ENCODE assay signal across 8 mouse cellular contexts in the genomic region with DNA sequence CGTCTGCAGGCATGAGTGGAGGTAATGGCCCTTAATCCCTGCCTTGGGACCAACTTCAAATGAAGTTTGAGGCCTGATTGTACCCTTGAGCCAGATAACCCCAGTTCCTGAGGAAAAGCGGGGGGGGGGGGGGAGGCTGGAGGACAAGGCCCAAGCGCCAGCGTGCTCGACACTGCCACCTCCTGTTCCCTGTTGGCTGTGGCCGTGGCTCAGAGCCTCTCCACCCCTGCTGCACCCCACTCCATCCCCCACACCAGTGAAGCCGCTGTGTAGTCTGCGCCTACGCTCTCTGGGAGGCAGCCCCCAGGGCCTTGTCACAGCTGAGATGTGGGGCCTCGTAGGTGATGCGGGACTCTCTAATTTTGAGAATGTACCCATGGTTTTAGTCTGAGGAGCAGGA. TPM values are rescaled to one million over a fixed set of nuclear protein-coding genes. Genes with fewer than 3 reads are reported as not detected.
DNase-seq lines count a peak whose midpoint lies in the region; ATAC-seq and TF ChIP-seq lines count a peak whose summit lies in the region.

No protein-coding gene starts in this region.

- H3K9ac ChIP-seq in heart, adult 2 months (ENCODE audit: low read depth, low read length): no peak overlapping the region
- H3K9ac ChIP-seq in limb, embryonic 14.5 days (ENCODE audit: low read depth, low read length, severe bottlenecking): no peak overlapping the region
- no peak overlapping the region for H3K9ac ChIP-seq in midbrain, embryonic 16.5 days (ENCODE audit: low read depth, low read length)

- no peak for TF ChIP-seq POLR2A in heart, adult 2 months (IDR thresholded peaks at IDR 0.05; ENCODE audit: insufficient read depth, low read depth, low read length)
- no peak for TF ChIP-seq POLR2A in limb, embryonic 14.5 days (IDR thresholded peaks at IDR 0.05; ENCODE audit: borderline replicate concordance, extremely low read depth, insufficient read depth, insufficient read length)

- H3K27ac ChIP-seq in embryonic facial prominence, embryonic 10.5 days (replicated peaks): peak overlapping the region; percentile 3; the same call in 1 of the 2 replicates
- H3K27ac ChIP-seq in heart, adult 2 months: no peak overlapping the region
- no peak overlapping the region for H3K27ac ChIP-seq in limb, embryonic 14.5 days (replicated peaks; ENCODE audit: low read depth, low read length)
- H3K27ac ChIP-seq in midbrain, embryonic 16.5 days (ENCODE audit: low read length): no peak overlapping the region

- 13% methylated on average over 11 of the region's 11 CpGs for WGBS in embryonic facial prominence, embryonic 10.5 days
- WGBS in heart, adult 2 months: 10% methylated on average over 11 of the region's 11 CpGs
- 10% methylated on average over 8 of the region's 11 CpGs for WGBS in limb, embryonic 14.5 days
- 7% methylated on average over 10 of the region's 11 CpGs for WGBS in midbrain, embryonic 16.5 days

- TF ChIP-seq CTCF in heart, adult 2 months (IDR thresholded peaks at IDR 0.05): peak; percentile 74

- no peaks in the 10 kb centered on the region for H3K79me2 ChIP-seq in heart, adult 2 months (replicated peaks; ENCODE audit: control insufficient read depth, insufficient read depth, low read length)

- no peaks in the 10 kb centered on the region for H3K9me3 ChIP-seq in embryonic facial prominence, embryonic 10.5 days
- H3K9me3 ChIP-seq in limb, embryonic 14.5 days (ENCODE audit: control insufficient read depth, low read length): no peaks in the 10 kb centered on the region
- no peaks in the 10 kb centered on the region for H3K9me3 ChIP-seq in midbrain, embryonic 16.5 days (replicated peaks; ENCODE audit: control insufficient read depth, low read length, poor library complexity, severe bottlenecking)

- peaks cover 43% of the 10 kb centered on the region for H3K36me3 ChIP-seq in embryonic facial prominence, embryonic 10.5 days (replicated peaks)
- H3K36me3 ChIP-seq in heart, adult 2 months (ENCODE audit: control insufficient read depth, insufficient read depth, low read length): no peaks in the 10 kb centered on the region
- peaks cover 34% of the 10 kb centered on the region for H3K36me3 ChIP-seq in limb, embryonic 14.5 days (ENCODE audit: control insufficient read depth, insufficient read depth, low read length)
- H3K36me3 ChIP-seq in midbrain, embryonic 16.5 days (ENCODE audit: control insufficient read depth, insufficient read depth, low read length): peaks cover 12% of the 10 kb centered on the region; the same call in 1 of the 2 replicates

- intact Hi-C loops in heart, adult 2 months (cut with DNase I): loop anchor here (2.0 kb wide), 2 partner anchors 298 to 308 kb away; no protein-coding TSS in a partner anchor

- no peak overlapping the region for H3K4me2 ChIP-seq in limb, embryonic 14.5 days (replicated peaks; ENCODE audit: low read depth, low read length, severe bottlenecking)
- peak overlapping the region; percentile 19; the same call in 1 of the 2 replicates for H3K4me2 ChIP-seq in midbrain, embryonic 16.5 days (ENCODE audit: low read length)

- H3K4me3 ChIP-seq in embryonic facial prominence, embryonic 10.5 days: no peak overlapping the region
- no peak overlapping the region for H3K4me3 ChIP-seq in heart, adult 2 months
- H3K4me3 ChIP-seq in limb, embryonic 14.5 days (replicated peaks; ENCODE audit: low read length): no peak overlapping the region; the same call in 1 of the 2 replicates
- H3K4me3 ChIP-seq in midbrain, embryonic 16.5 days (ENCODE audit: low read depth, low read length): no peak overlapping the region

- DNase-seq in layer of hippocampus, adult 11-12 months (ENCODE audit: low spot score): peak; percentile 74
- no peak for DNase-seq in layer of hippocampus, adult 9-10 months (ENCODE audit: low spot score)
- DNase-seq in embryonic facial prominence, embryonic 10.5 days (ENCODE audit: low spot score): peak; percentile 72
- peak; percentile 70 to 82 for DNase-seq in heart, adult 2 months
- peak; percentile 52 for DNase-seq in kidney, adult 11 months
- peak; percentile 76 for DNase-seq in limb, embryonic 14.5 days (ENCODE audit: low spot score)
- peak; percentile 30 to 76 for DNase-seq in spleen, postnatal 10 days (ENCODE audit: low spot score in 2 of 2)

- H3K27me3 ChIP-seq in embryonic facial prominence, embryonic 10.5 days (replicated peaks; ENCODE audit: low read depth, poor library complexity, severe bottlenecking): no peaks in the 10 kb centered on the region
- no peaks in the 10 kb centered on the region for H3K27me3 ChIP-seq in heart, adult 2 months (ENCODE audit: control insufficient read depth, insufficient read depth, low read length)
- no peaks in the 10 kb centered on the region for H3K27me3 ChIP-seq in limb, embryonic 14.5 days (ENCODE audit: control insufficient read depth, insufficient read depth, low read length)
- no peaks in the 10 kb centered on the region for H3K27me3 ChIP-seq in midbrain, embryonic 16.5 days (ENCODE audit: control insufficient read depth, insufficient read depth, low read depth, low read length)

- TF ChIP-seq EP300 in heart, adult 2 months (IDR thresholded peaks at IDR 0.05; ENCODE audit: insufficient read depth, low read depth, low read length): 0 out of 2 replicates have a peak, but pooled peaks have one; percentile 10

- peaks cover 13% of the 10 kb centered on the region for H3K4me1 ChIP-seq in embryonic facial prominence, embryonic 10.5 days
- H3K4me1 ChIP-seq in heart, adult 2 months (ENCODE audit: control insufficient read depth, insufficient read depth, low read length): peaks cover 1% of the 10 kb centered on the region
- H3K4me1 ChIP-seq in limb, embryonic 14.5 days (ENCODE audit: control insufficient read depth, insufficient read depth, low read length): peaks cover 5% of the 10 kb centered on the region; the same call in 1 of the 2 replicates
- peaks cover 9% of the 10 kb centered on the region for H3K4me1 ChIP-seq in midbrain, embryonic 16.5 days (ENCODE audit: control insufficient read depth, insufficient read depth, low read length)

- ATAC-seq in limb, embryonic 14.5 days (ENCODE audit: low FRiP score, low read depth): peak; percentile 68; the same call in 1 of the 2 replicates
- peak; percentile 63; the same call in 1 of the 2 replicates for ATAC-seq in midbrain, embryonic 16.5 days

RNA-seq across cellular contexts. Expression of gene Rrp7a, which starts 9.7 kb away (rescaled TPM):
- polyA plus RNA-seq in embryonic facial prominence, embryonic 10.5 days (2016; fragmentation: Nextera tagmentation; extraction: Ambion mirVana): 87.2 and 90.4 TPM in 2 replicates
- 10 to 100 TPM; 39.9 to 40.9 TPM for total RNA-seq in heart, adult 2 months (2021)
- polyA plus RNA-seq in heart, adult 2 months (2012; rRNA removed): 60.0 and 62.0 TPM in 2 replicates
- 82.1 and 92.1 TPM in 2 replicates for polyA plus RNA-seq in limb, embryonic 14.5 days (2012; rRNA removed)
- 60.9 and 61.7 TPM in 2 replicates for polyA plus RNA-seq in limb, embryonic 14.5 days (2014; fragmentation: Nextera tagmentation; extraction: Ambion mirVana)
- polyA plus RNA-seq in midbrain, embryonic 16.5 days (2015; fragmentation: Nextera tagmentation; extraction: Ambion mirVana): 90.6 and 93.0 TPM in 2 replicates

RNA-seq across cellular contexts. Expression of gene Serhl, which starts 23.6 kb away (rescaled TPM):
- polyA plus RNA-seq in embryonic facial prominence, embryonic 10.5 days (2016; fragmentation: Nextera tagmentation; extraction: Ambion mirVana): 49.0 and 50.5 TPM in 2 replicates
- 10 to 100 TPM; 36.8 to 41.0 TPM for total RNA-seq in heart, adult 2 months (2021)
- polyA plus RNA-seq in heart, adult 2 months (2012; rRNA removed): 82.7 and 90.2 TPM in 2 replicates
- polyA plus RNA-seq in limb, embryonic 14.5 days (2012; rRNA removed): 62.7 and 78.5 TPM in 2 replicates
- 68.2 and 75.0 TPM in 2 replicates for polyA plus RNA-seq in limb, embryonic 14.5 days (2014; fragmentation: Nextera tagmentation; extraction: Ambion mirVana)
- 29.6 and 29.7 TPM in 2 replicates for polyA plus RNA-seq in midbrain, embryonic 16.5 days (2015; fragmentation: Nextera tagmentation; extraction: Ambion mirVana)

RNA-seq across cellular contexts. Expression of gene Poldip3, which starts 36.3 kb away (rescaled TPM):
- 181 and 182 TPM in 2 replicates for polyA plus RNA-seq in embryonic facial prominence, embryonic 10.5 days (2016; fragmentation: Nextera tagmentation; extraction: Ambion mirVana)
- total RNA-seq in heart, adult 2 months (2021): 10 to 100 TPM; 23.6 to 24.7 TPM
- polyA plus RNA-seq in heart, adult 2 months (2012; rRNA removed): 20.0 and 27.0 TPM in 2 replicates
- polyA plus RNA-seq in limb, embryonic 14.5 days (2012; rRNA removed): 88.2 and 94.3 TPM in 2 replicates
- polyA plus RNA-seq in limb, embryonic 14.5 days (2014; fragmentation: Nextera tagmentation; extraction: Ambion mirVana): 150 and 154 TPM in 2 replicates
- polyA plus RNA-seq in midbrain, embryonic 16.5 days (2015; fragmentation: Nextera tagmentation; extraction: Ambion mirVana): 140 and 145 TPM in 2 replicates

RNA-seq across cellular contexts. Expression of gene Cyb5r3, which starts 59.5 kb away (rescaled TPM):
- 194 and 204 TPM in 2 replicates for polyA plus RNA-seq in embryonic facial prominence, embryonic 10.5 days (2016; fragmentation: Nextera tagmentation; extraction: Ambion mirVana)
- 10 to 100 TPM; 75.6 to 87.2 TPM for total RNA-seq in heart, adult 2 months (2021)
- 97.7 and 103 TPM in 2 replicates for polyA plus RNA-seq in heart, adult 2 months (2012; rRNA removed)
- polyA plus RNA-seq in limb, embryonic 14.5 days (2012; rRNA removed): 73.3 and 79.9 TPM in 2 replicates
- 135 and 136 TPM in 2 replicates for polyA plus RNA-seq in limb, embryonic 14.5 days (2014; fragmentation: Nextera tagmentation; extraction: Ambion mirVana)
- 107 and 121 TPM in 2 replicates for polyA plus RNA-seq in midbrain, embryonic 16.5 days (2015; fragmentation: Nextera tagmentation; extraction: Ambion mirVana)
